8 mouse cellular contexts compared by ENCODE assay signal in the genomic region with DNA sequence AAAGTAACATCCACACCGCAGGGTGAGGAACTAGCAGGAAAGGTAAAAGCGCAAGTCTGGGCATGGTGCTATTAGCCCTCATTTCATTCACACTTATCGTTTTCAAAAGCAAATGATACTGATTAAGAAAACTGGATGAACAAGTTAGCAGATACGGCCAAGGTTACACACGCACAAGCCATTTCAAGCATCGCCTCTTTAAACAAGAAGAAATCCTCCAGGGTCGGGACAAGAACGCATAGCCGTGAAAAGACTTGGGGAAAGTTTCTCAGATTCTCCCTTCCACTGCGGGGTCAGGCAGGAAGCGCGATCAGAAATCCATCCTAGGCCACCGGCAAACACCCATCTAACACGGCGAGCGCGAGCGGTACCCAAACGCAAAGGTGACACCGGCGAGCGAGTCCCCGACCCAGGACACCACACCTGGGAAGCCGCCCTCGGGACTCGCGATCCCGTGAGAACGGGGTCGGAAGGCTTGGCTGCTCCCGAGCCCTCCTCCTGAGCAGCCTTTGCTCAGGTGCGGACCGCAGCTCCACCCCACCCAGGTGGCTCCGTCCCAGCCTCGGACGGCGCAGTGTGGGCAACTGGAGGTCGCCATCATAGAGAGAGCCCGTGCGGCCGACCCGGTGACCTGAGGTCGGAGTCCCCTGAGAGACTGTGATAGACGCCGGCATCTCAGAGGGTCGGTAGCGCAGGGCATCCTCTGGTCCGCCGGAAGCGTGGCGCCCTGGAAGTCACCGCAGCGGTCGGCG. TPM values are rescaled to one million over a fixed set of nuclear protein-coding genes. Genes with fewer than 3 reads are reported as not detected.
DNase-seq lines count a peak whose midpoint lies in the region; ATAC-seq and TF ChIP-seq lines count a peak whose summit lies in the region.

No protein-coding gene starts in this region.

- H3K4me1 ChIP-seq in hindbrain, postnatal 0 days (ENCODE audit: insufficient read depth, low read length), result peaks cover 8% of the 10 kb centered on the region
- peaks cover 19% of the 10 kb centered on the region for H3K4me1 ChIP-seq in midbrain, embryonic 13.5 days (replicated peaks)

- peak overlapping the region; percentile 89 for H3K4me3 ChIP-seq in hindbrain, postnatal 0 days (ENCODE audit: low read length)
- peak overlapping the region; percentile 66 for H3K4me3 ChIP-seq in midbrain, embryonic 13.5 days (replicated peaks)

- no peaks in the 10 kb centered on the region for H3K27me3 ChIP-seq in hindbrain, postnatal 0 days (ENCODE audit: insufficient read depth, low read length)
- no peaks in the 10 kb centered on the region for H3K27me3 ChIP-seq in midbrain, embryonic 13.5 days

- peak; percentile 78; the same call in 1 of the 2 replicates for ATAC-seq in hindbrain, postnatal 0 days
- peak; percentile 88 for ATAC-seq in midbrain, embryonic 13.5 days

- no peak for TF ChIP-seq CTCF in hindbrain, postnatal 0 days (IDR thresholded peaks at IDR 0.05; ENCODE audit: low read depth)

- peak; percentile 44 for DNase-seq in embryo, embryonic 10.5 days (ENCODE audit: low spot score)
- DNase-seq in embryo, embryonic 9.5 days (ENCODE audit: extremely low spot score), result no peak
- DNase-seq in urinary bladder, postnatal 14 days (ENCODE audit: low spot score), result peak; percentile 23
- DNase-seq in urinary bladder, postnatal 36 days (ENCODE audit: low spot score in 2 of 2), result no peak
- peak; percentile 15 for DNase-seq in hindbrain, postnatal 0 days (ENCODE audit: low spot score)
- DNase-seq in adipocyte (ENCODE audit: low spot score), result no peak
- no peak for DNase-seq in left cerebral cortex, postnatal 10 days (ENCODE audit: extremely low spot score in 1 of 2, low spot score in 2 of 2)

- no peaks in the 10 kb centered on the region for H3K9me3 ChIP-seq in hindbrain, postnatal 0 days (ENCODE audit: low read length)
- H3K9me3 ChIP-seq in midbrain, embryonic 13.5 days, result no peaks in the 10 kb centered on the region

- no peak overlapping the region for H3K27ac ChIP-seq in hindbrain, postnatal 0 days
- no peak overlapping the region for H3K27ac ChIP-seq in midbrain, embryonic 13.5 days

- H3K36me3 ChIP-seq in hindbrain, postnatal 0 days (ENCODE audit: insufficient read depth, low read length), result no peaks in the 10 kb centered on the region
- H3K36me3 ChIP-seq in midbrain, embryonic 13.5 days, result peaks cover 16% of the 10 kb centered on the region

- peak overlapping the region; percentile 98 for H3K4me2 ChIP-seq in hindbrain, postnatal 0 days (ENCODE audit: low read depth, low read length)
- peak overlapping the region; percentile 97 for H3K4me2 ChIP-seq in midbrain, embryonic 13.5 days (replicated peaks)

- peak overlapping the region; percentile 68 for H3K9ac ChIP-seq in hindbrain, postnatal 0 days (replicated peaks; ENCODE audit: low read length)
- peak overlapping the region; percentile 82 for H3K9ac ChIP-seq in midbrain, embryonic 13.5 days (replicated peaks)

- WGBS in hindbrain, postnatal 0 days, result under 1% methylated on average over 55 of the region's 55 CpGs
- WGBS in midbrain, embryonic 13.5 days, result 1% methylated on average over 55 of the region's 55 CpGs

- intact Hi-C loops in left cerebral cortex, postnatal 10 days (cut with DNase I), result no loop called here

RNA-seq across cellular contexts. Expression of a gene that starts 0.5 kb away (rescaled TPM):
- total RNA-seq in hindbrain, postnatal 0 days (2014; rRNA removed), result 12.8 and 15.7 TPM in 2 replicates
- polyA plus RNA-seq in hindbrain, postnatal 0 days (2015; fragmentation: Nextera tagmentation; extraction: Ambion mirVana), result 31.3 and 33.3 TPM in 2 replicates
- polyA plus RNA-seq in midbrain, embryonic 13.5 days (2015; fragmentation: Nextera tagmentation; extraction: Ambion mirVana), result 37.1 and 38.4 TPM in 2 replicates
- total RNA-seq in left cerebral cortex, postnatal 10 days (2021), result 10 to 100 TPM; 16.2 to 19.2 TPM

RNA-seq across cellular contexts. Expression of a gene that starts 0.7 kb away (rescaled TPM):
- 37.3 and 53.7 TPM in 2 replicates for total RNA-seq in hindbrain, postnatal 0 days (2014; rRNA removed)
- polyA plus RNA-seq in hindbrain, postnatal 0 days (2015; fragmentation: Nextera tagmentation; extraction: Ambion mirVana), result 184 and 186 TPM in 2 replicates
- 237 and 269 TPM in 2 replicates for polyA plus RNA-seq in midbrain, embryonic 13.5 days (2015; fragmentation: Nextera tagmentation; extraction: Ambion mirVana)
- 10 to 100 TPM; 64.9 to 70.9 TPM for total RNA-seq in left cerebral cortex, postnatal 10 days (2021)

Comparison
In these comparisons a context has a peak if more than half of its experiments do, and no peak if none do; other contexts are left out.
1. DNase-seq: peak in embryo, embryonic 10.5 days (single experiment), urinary bladder, postnatal 14 days (single experiment) and hindbrain, postnatal 0 days (single experiment); none in embryo, embryonic 9.5 days (single experiment), urinary bladder, postnatal 36 days (0 of 2), adipocyte (single experiment) and left cerebral cortex, postnatal 10 days (0 of 2).